ENCODE assay signal across 22 mouse cellular contexts in the genomic region with DNA sequence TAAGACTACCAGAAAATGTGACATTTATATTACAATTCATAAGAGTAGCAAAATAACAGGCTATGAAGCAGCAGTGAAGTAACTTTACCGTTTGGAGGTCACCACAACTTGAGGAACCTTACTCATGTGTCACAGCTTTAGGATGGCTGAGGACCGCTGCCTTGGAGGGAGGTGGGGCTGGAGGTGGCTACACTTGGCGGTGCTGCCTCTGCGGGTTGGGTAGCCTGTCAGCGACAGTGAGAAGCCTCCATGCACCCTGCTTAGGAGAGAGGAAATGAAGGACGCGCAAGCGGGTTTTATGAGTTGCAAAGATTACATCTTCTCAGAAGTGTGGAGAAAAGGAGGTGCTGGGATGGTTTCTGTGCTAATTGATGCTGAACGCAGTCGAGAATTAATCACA.
"Had no signal": no experiment of that assay in that cellular context is flagged by ENCODE, and none has a peak within 500 bp of the region (broad histone marks: within the 10 kb centered on the region; RNA-seq: fewer than 3 reads in every experiment).

No protein-coding gene starts in this region.

- H3K4me2 ChIP-seq: limb, embryonic 13.5 days; liver, embryonic 12.5 days; liver, embryonic 15.5 days; lung, embryonic 15.5 days; midbrain, embryonic 11.5 days; neural tube, embryonic 12.5 days had no signal

- H3K27me3 ChIP-seq: limb, embryonic 13.5 days; liver, embryonic 12.5 days; liver, embryonic 15.5 days; lung, embryonic 15.5 days; neural tube, embryonic 12.5 days had no signal

- DNase-seq: kidney, adult 18-20 months; kidney, adult 9 months; kidney, postnatal 14 days; layer of hippocampus, adult 9-11 months; liver; lung, adult 18-20 months; lung, postnatal 10 days; lung, postnatal 36 days; midbrain, embryonic 14.5 days; retina, postnatal 1 day; right cerebral cortex, postnatal 14 days; right cerebral cortex, postnatal 4 days; thymus, postnatal 36 days had no signal

- H3K9me3 ChIP-seq: limb, embryonic 10.5 days; liver, embryonic 15.5 days; lung, embryonic 15.5 days had no signal

- ATAC-seq: liver, embryonic 12.5 days had no signal

- H3K9ac ChIP-seq: limb, embryonic 13.5 days; liver, embryonic 12.5 days; liver, embryonic 15.5 days; lung, embryonic 15.5 days; neural tube, embryonic 12.5 days had no signal

- H3K4me3 ChIP-seq: layer of hippocampus, adult 2 months; limb, embryonic 10.5 days; limb, embryonic 13.5 days; liver, embryonic 12.5 days; liver, embryonic 15.5 days; lung, embryonic 15.5 days; neural tube, embryonic 12.5 days had no signal

- H3K27ac ChIP-seq: layer of hippocampus, adult 2 months; limb, embryonic 10.5 days; limb, embryonic 13.5 days; liver, embryonic 12.5 days; liver, embryonic 15.5 days; lung, embryonic 15.5 days; neural tube, embryonic 12.5 days; stomach, postnatal 0 days had no signal

- H3K4me1 ChIP-seq: neural tube, embryonic 12.5 days had no signal
